Mouse (Mus musculus): ENCODE results near the gene Fyco1. TPM values are rescaled to one million over a fixed set of nuclear protein-coding genes. Genes with fewer than 3 reads are reported as not detected.

Gene Fyco1
- 18.6 and 25.5 TPM in 2 replicates for polyA plus RNA-seq (2012; rRNA removed)

DNA sequence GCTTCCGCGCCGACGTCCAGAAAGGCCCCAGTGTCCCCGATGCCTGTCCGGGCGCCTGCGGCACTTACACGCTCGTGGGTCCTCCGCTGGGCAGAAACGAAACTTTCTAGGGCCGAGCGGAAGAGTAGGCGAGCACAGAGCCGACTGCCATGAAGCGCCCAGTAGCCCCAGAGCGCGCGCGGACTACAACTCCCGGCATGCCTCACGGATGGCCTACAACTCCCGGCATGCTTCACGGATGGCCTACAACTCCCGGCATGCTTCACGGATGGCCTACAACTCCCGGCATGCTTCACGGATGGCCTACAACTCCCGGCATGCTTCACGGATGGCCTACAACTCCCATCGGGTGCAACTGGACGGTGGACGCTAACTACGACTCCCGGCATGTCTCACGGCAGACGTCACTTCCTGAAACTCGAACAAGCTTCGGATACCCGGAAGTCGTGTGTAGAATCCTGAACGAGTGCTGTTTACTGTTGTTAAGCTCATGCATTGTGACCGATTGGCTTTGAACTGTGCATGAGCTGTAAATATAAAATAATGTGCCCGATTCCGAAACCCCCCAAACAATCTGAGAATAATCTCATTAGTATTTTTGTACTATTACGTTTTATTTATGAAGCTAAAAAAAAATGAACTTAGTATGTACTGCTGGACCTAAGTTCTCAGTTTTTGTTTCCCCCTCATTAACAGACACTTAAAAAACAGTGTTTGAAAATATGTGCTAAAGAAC is at the start of gene Fyco1:
Gene Fyco1, minus strand, starts transcription at position 187 of the 736 bp plus-strand sequence.
- no peaks in the 10 kb centered on the region for H3K27me3 ChIP-seq (ENCODE audit: control insufficient read depth, insufficient read depth, low read length)
- TF ChIP-seq CTCF (IDR thresholded peaks at IDR 0.05; ENCODE audit: control insufficient read depth, insufficient read depth, insufficient replicate concordance, low read depth, low read length) (0 out of 2 replicates have a peak, but pooled peaks have one; percentile 1), POLR2A (IDR thresholded peaks at IDR 0.05; ENCODE audit: control insufficient read depth, low read depth, low read length) (peak; percentile 80)
- peak within 1 kb of the TSS; percentile 90 for H3K27ac ChIP-seq (ENCODE audit: control insufficient read depth, insufficient read depth, low read depth, low read length)
- H3K36me3 ChIP-seq (ENCODE audit: control insufficient read depth, insufficient read depth, low read length) = no peaks in the 10 kb centered on the region
- peak within 1 kb of the TSS; percentile 91 for H3K4me3 ChIP-seq (ENCODE audit: control insufficient read depth, low read depth, low read length)
- H3K4me1 ChIP-seq (ENCODE audit: control insufficient read depth, insufficient read depth, low read length) = no peaks in the 10 kb centered on the region; the same call in 1 of the 2 replicates

- no peak for TF ChIP-seq CTCF (IDR thresholded peaks at IDR 0.05; ENCODE audit: control insufficient read depth, insufficient read depth, insufficient replicate concordance, low read depth, low read length)
- TF ChIP-seq POLR2A (IDR thresholded peaks at IDR 0.05; ENCODE audit: control insufficient read depth, low read depth, low read length) = no peak
Measured at GRCm38 (mm10) chr9:123872049-123872448, 20.4 kb upstream of the Fyco1 start.

GRCm38 (mm10) chr9:123869167-123869784 is 17.6 kb upstream of the Fyco1 start:
- Histone ChIP-seq H3K27me3 (ENCODE audit: control insufficient read depth, insufficient read depth, low read length) (no peaks in the 10 kb centered on the region), H3K36me3 (ENCODE audit: control insufficient read depth, insufficient read depth, low read length) (no peaks in the 10 kb centered on the region), H3K4me3 (ENCODE audit: control insufficient read depth, low read depth, low read length) (no peak overlapping the region), H3K4me1 (ENCODE audit: control insufficient read depth, insufficient read depth, low read length) (no peaks in the 10 kb centered on the region), H3K27ac (ENCODE audit: control insufficient read depth, insufficient read depth, low read depth, low read length) (no peak overlapping the region)
- TF ChIP-seq POLR2A (IDR thresholded peaks at IDR 0.05; ENCODE audit: control insufficient read depth, low read depth, low read length) (no peak), CTCF (IDR thresholded peaks at IDR 0.05; ENCODE audit: control insufficient read depth, insufficient read depth, insufficient replicate concordance, low read depth, low read length) (no peak)

More at GRCm38 (mm10) chr9:123872049-123872448, 20.4 kb upstream of the Fyco1 start:
- no peak overlapping the region for H3K4me3 ChIP-seq (ENCODE audit: control insufficient read depth, low read depth, low read length)
- no peaks in the 10 kb centered on the region for H3K36me3 ChIP-seq (ENCODE audit: control insufficient read depth, insufficient read depth, low read length)
- no peaks in the 10 kb centered on the region for H3K4me1 ChIP-seq (ENCODE audit: control insufficient read depth, insufficient read depth, low read length)
- no peaks in the 10 kb centered on the region for H3K27me3 ChIP-seq (ENCODE audit: control insufficient read depth, insufficient read depth, low read length)
- no peak overlapping the region for H3K27ac ChIP-seq (ENCODE audit: control insufficient read depth, insufficient read depth, low read depth, low read length)

DNA sequence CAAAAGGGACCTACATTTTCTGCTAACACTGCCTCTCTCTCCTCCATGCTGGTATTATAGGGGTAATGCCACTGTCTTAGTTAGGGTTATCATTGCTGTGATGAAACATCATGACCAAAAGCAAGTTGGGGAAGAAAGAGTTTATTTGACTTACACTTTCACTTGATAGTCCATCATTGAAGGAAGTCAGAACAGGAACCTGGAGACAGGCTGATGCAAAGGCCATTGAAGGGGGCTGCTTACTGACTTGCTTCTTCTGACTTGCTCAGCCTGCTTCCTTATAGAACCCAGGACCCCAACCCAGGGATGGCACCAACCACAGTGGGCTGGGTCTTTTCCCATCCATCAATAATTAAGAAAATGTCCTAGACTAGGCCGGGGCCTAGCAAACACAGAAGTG is 11.9 kb upstream of the Fyco1 start:
- TF ChIP-seq CTCF (IDR thresholded peaks at IDR 0.05; ENCODE audit: control insufficient read depth, insufficient read depth, insufficient replicate concordance, low read depth, low read length) = no peak
- TF ChIP-seq POLR2A (IDR thresholded peaks at IDR 0.05; ENCODE audit: control insufficient read depth, low read depth, low read length) = no peak

DNA sequence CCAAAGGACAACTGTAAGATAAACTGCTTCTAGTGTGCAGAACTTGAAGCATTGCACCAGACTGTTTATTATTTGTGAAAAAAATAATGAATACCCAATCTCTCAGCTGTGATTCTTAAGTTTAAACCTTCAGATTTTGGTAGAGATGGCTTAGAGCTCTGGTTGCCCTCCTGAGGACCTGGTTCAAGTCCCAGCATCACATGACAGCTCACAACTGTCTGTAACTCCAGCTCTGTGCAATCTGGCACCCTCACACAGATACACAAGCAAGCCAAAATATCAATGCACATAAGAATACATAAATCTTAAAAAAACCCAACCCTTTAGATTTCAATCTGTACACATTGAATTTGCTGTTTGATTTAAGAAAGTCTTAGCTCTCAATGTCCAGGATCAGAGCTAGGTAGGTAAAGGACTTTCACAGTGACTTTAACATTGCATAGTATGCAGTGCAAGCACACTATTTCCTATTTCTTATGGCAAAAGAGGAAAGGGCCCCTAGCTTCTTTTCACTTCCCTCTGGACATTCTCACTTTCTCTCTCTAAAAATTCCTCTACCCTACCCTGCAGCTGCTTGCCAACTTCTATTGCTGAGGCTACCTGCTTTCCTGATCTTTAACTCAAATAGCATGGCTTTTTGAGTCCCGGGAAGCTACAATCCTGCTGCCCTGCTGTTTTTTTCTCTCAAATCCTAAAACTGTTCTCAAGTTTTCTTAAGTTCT is 11.4 kb upstream of the Fyco1 start:
- H3K27me3 ChIP-seq (ENCODE audit: control insufficient read depth, insufficient read depth, low read length) = no peaks in the 10 kb centered on the region
- no peaks in the 10 kb centered on the region for H3K36me3 ChIP-seq (ENCODE audit: control insufficient read depth, insufficient read depth, low read length)
- TF ChIP-seq POLR2A (IDR thresholded peaks at IDR 0.05; ENCODE audit: control insufficient read depth, low read depth, low read length) = no peak
- no peak for TF ChIP-seq CTCF (IDR thresholded peaks at IDR 0.05; ENCODE audit: control insufficient read depth, insufficient read depth, insufficient replicate concordance, low read depth, low read length)
- no peak overlapping the region; the same call in 1 of the 2 replicates for H3K27ac ChIP-seq (ENCODE audit: control insufficient read depth, insufficient read depth, low read depth, low read length)
- no peak overlapping the region for H3K4me3 ChIP-seq (ENCODE audit: control insufficient read depth, low read depth, low read length)
- H3K4me1 ChIP-seq (ENCODE audit: control insufficient read depth, insufficient read depth, low read length) = no peaks in the 10 kb centered on the region

More for the DNA sequence above, 11.9 kb upstream of the Fyco1 start:
- Histone ChIP-seq H3K27me3 (ENCODE audit: control insufficient read depth, insufficient read depth, low read length) (no peaks in the 10 kb centered on the region), H3K27ac (ENCODE audit: control insufficient read depth, insufficient read depth, low read depth, low read length) (no peak overlapping the region), H3K36me3 (ENCODE audit: control insufficient read depth, insufficient read depth, low read length) (no peaks in the 10 kb centered on the region), H3K4me1 (ENCODE audit: control insufficient read depth, insufficient read depth, low read length) (no peaks in the 10 kb centered on the region), H3K4me3 (ENCODE audit: control insufficient read depth, low read depth, low read length) (no peak overlapping the region)

GRCm38 (mm10) chr9:123861929-123862328 is 10.2 kb upstream of the Fyco1 start, which contains the start of gene Xcr1:
Xcr1 (minus strand) TSS chr9:123862029.
- Histone ChIP-seq H3K4me3 (ENCODE audit: control insufficient read depth, low read depth, low read length) (no peak within 1 kb of the TSS), H3K4me1 (ENCODE audit: control insufficient read depth, insufficient read depth, low read length) (no peaks in the 10 kb centered on the region), H3K27me3 (ENCODE audit: control insufficient read depth, insufficient read depth, low read length) (no peaks in the 10 kb centered on the region), H3K27ac (ENCODE audit: control insufficient read depth, insufficient read depth, low read depth, low read length) (no peak within 1 kb of the TSS; the same call in none of the 2 replicates), H3K36me3 (ENCODE audit: control insufficient read depth, insufficient read depth, low read length) (no peaks in the 10 kb centered on the region)
- TF ChIP-seq CTCF (IDR thresholded peaks at IDR 0.05; ENCODE audit: control insufficient read depth, insufficient read depth, insufficient replicate concordance, low read depth, low read length) (no peak), POLR2A (IDR thresholded peaks at IDR 0.05; ENCODE audit: control insufficient read depth, low read depth, low read length) (no peak)

DNA sequence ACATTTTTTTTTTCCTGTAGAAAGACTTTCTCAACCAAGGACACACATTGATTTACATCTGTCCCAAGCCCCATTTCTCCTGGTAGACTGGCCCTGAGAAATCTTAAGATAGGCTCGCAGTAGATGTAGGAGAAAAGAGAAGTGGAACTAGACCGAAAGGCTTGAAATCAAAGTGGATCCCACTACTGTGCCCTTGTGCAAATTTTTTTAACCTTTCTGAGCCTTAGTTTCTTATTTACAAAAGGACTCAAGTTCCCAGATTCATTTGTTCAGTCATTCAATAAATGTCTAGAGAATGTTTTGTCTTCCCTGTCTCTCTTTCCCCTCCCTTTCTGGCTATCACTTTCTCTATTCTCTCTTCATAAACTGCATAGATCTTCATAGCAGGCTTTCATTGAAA is 5.1 kb upstream of the Fyco1 start:
- H3K36me3 ChIP-seq (ENCODE audit: control insufficient read depth, insufficient read depth, low read length) = no peaks in the 10 kb centered on the region
- TF ChIP-seq CTCF (IDR thresholded peaks at IDR 0.05; ENCODE audit: control insufficient read depth, insufficient read depth, insufficient replicate concordance, low read depth, low read length) (no peak), POLR2A (IDR thresholded peaks at IDR 0.05; ENCODE audit: control insufficient read depth, low read depth, low read length) (no peak)
- H3K27ac ChIP-seq (ENCODE audit: control insufficient read depth, insufficient read depth, low read depth, low read length) = no peak overlapping the region
- H3K4me1 ChIP-seq (ENCODE audit: control insufficient read depth, insufficient read depth, low read length) = no peaks in the 10 kb centered on the region; the same call in 1 of the 2 replicates
- no peaks in the 10 kb centered on the region for H3K27me3 ChIP-seq (ENCODE audit: control insufficient read depth, insufficient read depth, low read length)
- no peak overlapping the region for H3K4me3 ChIP-seq (ENCODE audit: control insufficient read depth, low read depth, low read length)

All from testis, adult 2 months (tissue).